Mouse (Mus musculus) adrenal gland, postnatal 4 days (tissue): ENCODE measurements around the gene Vmn1r3. TPM values are rescaled to one million over a fixed set of nuclear protein-coding genes. Genes with fewer than 3 reads are reported as not detected.
"Not testable (repeated sequence)": the region's sequence is repeated elsewhere in the genome, so short reads cannot be mapped to it uniquely, and the experiment has no call there.

ENCODE experiments used
- DNase-seq, 2 experiments: peaks; one replicate each; pipeline ENCODE4 v3.0.0; 2021 to 2022; ENCODE audit warnings: low spot score in 2 of 2, mixed read lengths in 2 of 2
- total RNA-seq, 2 experiments: library from RNA; stranded (reverse); gene quantifications; 2 replicates each; pipeline ENCODE4 v1.2.3; 2021

Vmn1r3 gene
- total RNA-seq, 2 experiments from 2014 or later: 1.3 to 2.5 TPM

GRCm38 (mm10) chr4:3147926-3148325 is 37.2 kb downstream of the Vmn1r3 start:
- DNase-seq: not testable (repeated sequence)

Other genes starting within 250 kb of the Vmn1r3 start
- gene Vmn1r2, start 18.0 kb downstream of the Vmn1r3 start, total RNA-seq: not detected